Mouse (Mus musculus) liver, embryonic 14.5 days (tissue): ENCODE measurements around the gene Gm5737.

Source experiments
- CTCF ChIP-seq: IDR thresholded peaks from 2 replicates; pipeline ENCODE4 v1.5.1; 2016; ENCODE audit warnings: antibody characterized with exemption, low read depth, control low read depth
- EP300 ChIP-seq: IDR thresholded peaks from 2 replicates; pipeline ENCODE4 v1.6.1; 2016; ENCODE audit warnings: antibody characterized with exemption, low read depth

GRCm38 (mm10) chr7:120878271-120878670 lies 66.1 kb downstream of the Gm5737 start:
- TF ChIP-seq CTCF: no peak
- no peak for TF ChIP-seq EP300
